Mouse (Mus musculus) cerebellum, adult 8-10 months (tissue): ENCODE data around the gene Sgsm2.

Experiments
- DNase-seq: peaks from one replicate; pipeline ENCODE4 v3.0.0; 2022

Gene Sgsm2

GRCm38 (mm10) chr11:74839860-74840715, 56.8 kb downstream of the Sgsm2 start:
- no peak for DNase-seq

- DNase-seq, result peak; percentile 44
Observed at GRCm38 (mm10) chr11:74838971-74839370, 57.9 kb downstream of the Sgsm2 start.

GRCm38 (mm10) chr11:74838441-74838840, 58.4 kb downstream of the Sgsm2 start:
- peak; percentile 92 for DNase-seq

- DNase-seq, result peak; percentile 95
Observed at GRCm38 (mm10) chr11:74837694-74838431, 59.0 kb downstream of the Sgsm2 start.

GRCm38 (mm10) chr11:74837056-74837693, 59.7 kb downstream of the Sgsm2 start:
- DNase-seq, result peak; percentile 32

- peak; percentile 50 for DNase-seq
Observed at GRCm38 (mm10) chr11:74836225-74837055, 60.4 kb downstream of the Sgsm2 start.

- peak; percentile 32 for DNase-seq
Observed at GRCm38 (mm10) chr11:74835593-74836224, 61.2 kb downstream of the Sgsm2 start.

GRCm38 (mm10) chr11:74834650-74835277, 62.1 kb downstream of the Sgsm2 start:
- DNase-seq, result no peak

- no peak for DNase-seq
Observed at GRCm38 (mm10) chr11:74834359-74834638, 62.6 kb downstream of the Sgsm2 start.

- peak; percentile 31 for DNase-seq
Observed at GRCm38 (mm10) chr11:74833536-74834358, 63.1 kb downstream of the Sgsm2 start.

GRCm38 (mm10) chr11:74832503-74833143, 64.2 kb downstream of the Sgsm2 start:
- DNase-seq, result peak; percentile 70

GRCm38 (mm10) chr11:74831606-74832451, 65.0 kb downstream of the Sgsm2 start:
- peak; percentile 98 for DNase-seq

GRCm38 (mm10) chr11:74831191-74831605, 65.7 kb downstream of the Sgsm2 start:
- DNase-seq, result peak; percentile 59

- peak; percentile 98 for DNase-seq
Observed at GRCm38 (mm10) chr11:74830256-74831161, 66.4 kb downstream of the Sgsm2 start, which contains the start of gene Mnt. Gene Mnt, plus strand, starts transcription at chr11:74830920.

- peak; percentile 76 for DNase-seq
Observed at GRCm38 (mm10) chr11:74829812-74830211, 67.0 kb downstream of the Sgsm2 start.

GRCm38 (mm10) chr11:74828965-74829550, 67.8 kb downstream of the Sgsm2 start:
- peak; percentile 38 for DNase-seq

- no peak for DNase-seq
Observed at GRCm38 (mm10) chr11:74828404-74828931, 68.4 kb downstream of the Sgsm2 start.
